Mouse (Mus musculus): ENCODE results near the gene Metap2. TPM values are rescaled to one million over a fixed set of nuclear protein-coding genes. Genes with fewer than 3 reads are reported as not detected.

The Metap2 gene
- polyA plus RNA-seq (2015; fragmentation: Nextera tagmentation; extraction: Ambion mirVana) = 138 and 152 TPM in 2 replicates

- no peak within 1 kb of the TSS for H3K9ac ChIP-seq (ENCODE audit: low read depth, low read length)
- ATAC-seq = no peak
- H3K4me3 ChIP-seq (ENCODE audit: low read length) = no peak within 1 kb of the TSS
- no peaks in the 10 kb centered on the region for H3K27me3 ChIP-seq (replicated peaks; ENCODE audit: control insufficient read depth, insufficient read depth, low read length)
- H3K27ac ChIP-seq (ENCODE audit: low read depth, low read length) = no peak within 1 kb of the TSS
- H3K9me3 ChIP-seq (ENCODE audit: control insufficient read depth, low read length) = no peaks in the 10 kb centered on the region
- no peaks in the 10 kb centered on the region for H3K4me1 ChIP-seq (ENCODE audit: control insufficient read depth, insufficient read depth, low read depth, low read length)
- H3K36me3 ChIP-seq (ENCODE audit: control insufficient read depth, insufficient read depth, low read length) = no peaks in the 10 kb centered on the region
- 58% methylated on average over 7 of the region's 7 CpGs for WGBS
- H3K4me2 ChIP-seq (ENCODE audit: low read length) = no peak within 1 kb of the TSS
These were observed at the start of gene Metap2 for GRCm38 (mm10) chr10:93897043-93897646. Gene Metap2, minus strand, starts transcription at chr10:93897093.

DNA sequence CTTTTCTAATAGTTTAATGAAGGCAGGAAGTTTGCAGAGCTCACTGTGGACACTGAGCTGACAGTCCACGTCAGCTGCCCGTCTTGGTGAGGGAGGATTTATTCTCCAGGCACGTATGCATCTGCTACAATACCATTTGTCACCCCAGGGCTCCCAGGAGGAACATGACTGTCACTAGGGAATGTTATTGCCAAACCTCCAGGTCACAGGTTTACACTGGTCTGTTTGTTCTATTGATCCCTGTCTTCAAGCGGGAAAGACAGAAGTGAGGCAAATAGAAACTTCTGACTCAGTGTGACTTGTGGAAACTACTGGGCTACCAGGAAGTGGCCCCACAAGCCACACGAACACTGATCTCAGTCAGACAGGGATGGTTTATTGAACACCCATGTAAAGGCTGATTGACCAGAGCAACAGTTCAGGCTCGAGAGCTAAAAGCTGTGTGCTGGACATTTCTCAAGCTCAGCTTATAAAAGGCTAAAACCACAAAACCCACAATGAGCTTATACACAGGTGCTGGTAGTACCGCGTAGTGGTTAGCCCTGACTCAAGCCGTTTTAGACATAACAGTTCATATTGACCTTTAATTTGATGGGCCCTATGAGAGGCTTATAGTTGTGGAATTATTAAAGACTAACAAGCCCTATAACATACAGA is 49.1 kb upstream of the Metap2 start:
- Histone ChIP-seq H3K4me1 (ENCODE audit: control insufficient read depth, insufficient read depth, low read depth, low read length) (peaks cover 2% of the 10 kb centered on the region; the same call in 1 of the 2 replicates), H3K9ac (ENCODE audit: low read depth, low read length) (no peak overlapping the region), H3K4me3 (ENCODE audit: low read length) (no peak overlapping the region), H3K4me2 (ENCODE audit: low read length) (no peak overlapping the region), H3K36me3 (ENCODE audit: control insufficient read depth, insufficient read depth, low read length) (no peaks in the 10 kb centered on the region), H3K9me3 (ENCODE audit: control insufficient read depth, low read length) (no peaks in the 10 kb centered on the region), H3K27me3 (replicated peaks; ENCODE audit: control insufficient read depth, insufficient read depth, low read length) (no peaks in the 10 kb centered on the region), H3K27ac (ENCODE audit: low read depth, low read length) (no peak overlapping the region)
- peak; percentile 52 for ATAC-seq
- WGBS = 62% methylated on average over 9 of the region's 9 CpGs

DNA sequence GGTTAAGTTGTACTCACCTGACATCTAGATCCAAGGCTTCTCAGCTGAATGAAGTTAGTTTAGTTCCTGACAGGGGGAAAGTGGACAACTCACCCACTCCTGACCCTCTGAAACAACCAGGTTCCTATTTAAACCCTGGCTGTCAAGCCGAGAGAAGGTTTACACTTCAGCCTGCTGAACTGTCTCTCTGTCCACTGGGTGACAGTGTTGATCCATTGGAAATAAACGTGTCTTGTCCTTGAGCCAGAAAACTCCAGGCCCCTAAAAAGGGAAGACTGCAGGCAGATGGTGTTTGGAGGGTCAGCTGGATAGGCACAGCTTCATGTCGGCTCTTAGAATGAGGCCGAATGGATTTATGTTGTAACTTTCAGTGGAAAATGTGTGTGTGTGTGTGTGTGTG is 48.5 kb upstream of the Metap2 start:
- Histone ChIP-seq H3K36me3 (ENCODE audit: control insufficient read depth, insufficient read depth, low read length) (no peaks in the 10 kb centered on the region), H3K4me1 (ENCODE audit: control insufficient read depth, insufficient read depth, low read depth, low read length) (peaks cover 2% of the 10 kb centered on the region; the same call in 1 of the 2 replicates), H3K9me3 (ENCODE audit: control insufficient read depth, low read length) (no peaks in the 10 kb centered on the region), H3K27ac (ENCODE audit: low read depth, low read length) (no peak overlapping the region), H3K9ac (ENCODE audit: low read depth, low read length) (no peak overlapping the region), H3K27me3 (replicated peaks; ENCODE audit: control insufficient read depth, insufficient read depth, low read length) (no peaks in the 10 kb centered on the region), H3K4me2 (ENCODE audit: low read length) (no peak overlapping the region), H3K4me3 (ENCODE audit: low read length) (no peak overlapping the region)
- 25% methylated on average over 4 of the region's 4 CpGs for WGBS
- peak; percentile 86 for ATAC-seq

DNA sequence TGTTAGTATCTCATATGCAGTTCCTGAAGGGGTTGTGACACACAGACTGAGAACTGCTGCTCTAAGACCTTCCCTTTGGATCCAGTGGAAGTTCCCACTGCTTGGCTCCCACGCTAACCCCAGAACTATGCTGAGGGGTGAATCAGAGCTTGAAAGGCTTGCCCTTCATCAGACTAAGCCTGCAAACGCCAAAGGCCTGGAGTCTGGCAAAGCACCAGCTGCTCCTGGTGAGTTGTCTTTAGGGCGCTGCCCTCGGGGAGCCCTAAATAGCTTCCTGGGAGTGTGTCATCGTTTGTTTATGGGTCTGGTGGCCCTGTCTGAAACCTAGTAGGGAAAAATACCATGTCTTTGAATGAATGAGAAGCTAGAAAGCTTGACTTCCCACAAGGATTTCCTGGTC is 47.3 kb upstream of the Metap2 start:
- H3K4me1 ChIP-seq (ENCODE audit: control insufficient read depth, insufficient read depth, low read depth, low read length) = peaks cover 2% of the 10 kb centered on the region; the same call in 1 of the 2 replicates
- H3K4me3 ChIP-seq (ENCODE audit: low read length) = no peak overlapping the region
- no peak overlapping the region for H3K9ac ChIP-seq (ENCODE audit: low read depth, low read length)
- H3K27me3 ChIP-seq (replicated peaks; ENCODE audit: control insufficient read depth, insufficient read depth, low read length) = no peaks in the 10 kb centered on the region
- H3K36me3 ChIP-seq (ENCODE audit: control insufficient read depth, insufficient read depth, low read length) = no peaks in the 10 kb centered on the region
- no peak overlapping the region for H3K27ac ChIP-seq (ENCODE audit: low read depth, low read length)
- no peaks in the 10 kb centered on the region for H3K9me3 ChIP-seq (ENCODE audit: control insufficient read depth, low read length)
- 35% methylated on average over 5 of the region's 5 CpGs for WGBS
- no peak for ATAC-seq
- no peak overlapping the region for H3K4me2 ChIP-seq (ENCODE audit: low read length)

DNA sequence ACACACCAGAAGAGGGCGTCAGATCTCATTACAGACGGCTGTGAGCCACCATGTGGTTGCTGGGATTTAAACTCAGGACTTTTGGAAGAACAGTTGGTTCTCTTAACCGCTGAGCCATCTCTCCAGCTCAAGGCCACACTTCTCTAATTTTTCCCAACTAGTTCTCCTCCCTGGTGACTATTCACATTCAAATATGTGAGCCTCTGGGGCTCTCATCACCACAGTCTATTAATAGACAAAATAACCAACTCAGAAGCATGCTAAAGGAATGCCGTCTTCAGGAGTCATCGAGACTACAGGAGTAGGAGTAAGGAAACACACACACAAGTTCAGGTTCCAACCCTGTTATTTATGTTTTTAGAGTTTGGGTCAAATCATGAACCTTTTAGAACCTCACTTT is 43.4 kb upstream of the Metap2 start:
- no peaks in the 10 kb centered on the region for H3K27me3 ChIP-seq (replicated peaks; ENCODE audit: control insufficient read depth, insufficient read depth, low read length)
- no peaks in the 10 kb centered on the region for H3K36me3 ChIP-seq (ENCODE audit: control insufficient read depth, insufficient read depth, low read length)
- 82% methylated on average over 5 of the region's 5 CpGs for WGBS
- H3K4me2 ChIP-seq (ENCODE audit: low read length) = no peak overlapping the region
- no peak overlapping the region for H3K9ac ChIP-seq (ENCODE audit: low read depth, low read length)
- peaks cover 2% of the 10 kb centered on the region; the same call in 1 of the 2 replicates for H3K4me1 ChIP-seq (ENCODE audit: control insufficient read depth, insufficient read depth, low read depth, low read length)
- no peak overlapping the region for H3K27ac ChIP-seq (ENCODE audit: low read depth, low read length)
- H3K9me3 ChIP-seq (ENCODE audit: control insufficient read depth, low read length) = no peaks in the 10 kb centered on the region
- H3K4me3 ChIP-seq (ENCODE audit: low read length) = no peak overlapping the region
- no peak for ATAC-seq

GRCm38 (mm10) chr10:93939676-93940075 is 42.8 kb upstream of the Metap2 start:
- Histone ChIP-seq H3K4me2 (ENCODE audit: low read length) (no peak overlapping the region), H3K36me3 (ENCODE audit: control insufficient read depth, insufficient read depth, low read length) (no peaks in the 10 kb centered on the region), H3K4me3 (ENCODE audit: low read length) (no peak overlapping the region), H3K9ac (ENCODE audit: low read depth, low read length) (no peak overlapping the region), H3K4me1 (ENCODE audit: control insufficient read depth, insufficient read depth, low read depth, low read length) (no peaks in the 10 kb centered on the region), H3K27ac (ENCODE audit: low read depth, low read length) (no peak overlapping the region), H3K9me3 (ENCODE audit: control insufficient read depth, low read length) (no peaks in the 10 kb centered on the region), H3K27me3 (replicated peaks; ENCODE audit: control insufficient read depth, insufficient read depth, low read length) (no peaks in the 10 kb centered on the region)
- no peak for ATAC-seq
- WGBS = 88% methylated on average over 8 of the region's 8 CpGs

GRCm38 (mm10) chr10:93938844-93939271 is 42.0 kb upstream of the Metap2 start:
- H3K4me3 ChIP-seq (ENCODE audit: low read length) = no peak overlapping the region
- no peaks in the 10 kb centered on the region for H3K9me3 ChIP-seq (ENCODE audit: control insufficient read depth, low read length)
- no peak overlapping the region for H3K4me2 ChIP-seq (ENCODE audit: low read length)
- H3K9ac ChIP-seq (ENCODE audit: low read depth, low read length) = no peak overlapping the region
- H3K27ac ChIP-seq (ENCODE audit: low read depth, low read length) = no peak overlapping the region
- ATAC-seq = no peak
- no peaks in the 10 kb centered on the region for H3K36me3 ChIP-seq (ENCODE audit: control insufficient read depth, insufficient read depth, low read length)
- no peaks in the 10 kb centered on the region for H3K27me3 ChIP-seq (replicated peaks; ENCODE audit: control insufficient read depth, insufficient read depth, low read length)
- 83% methylated on average over 20 of the region's 20 CpGs for WGBS
- H3K4me1 ChIP-seq (ENCODE audit: control insufficient read depth, insufficient read depth, low read depth, low read length) = no peaks in the 10 kb centered on the region; the same call in 1 of the 2 replicates

GRCm38 (mm10) chr10:93933980-93934379 is 37.1 kb upstream of the Metap2 start:
- Histone ChIP-seq H3K9ac (ENCODE audit: low read depth, low read length) (no peak overlapping the region), H3K4me3 (ENCODE audit: low read length) (no peak overlapping the region), H3K27ac (ENCODE audit: low read depth, low read length) (no peak overlapping the region), H3K4me2 (ENCODE audit: low read length) (no peak overlapping the region; the same call in 1 of the 2 replicates), H3K36me3 (ENCODE audit: control insufficient read depth, insufficient read depth, low read length) (no peaks in the 10 kb centered on the region), H3K9me3 (ENCODE audit: control insufficient read depth, low read length) (no peaks in the 10 kb centered on the region), H3K4me1 (ENCODE audit: control insufficient read depth, insufficient read depth, low read depth, low read length) (no peaks in the 10 kb centered on the region; the same call in 1 of the 2 replicates), H3K27me3 (replicated peaks; ENCODE audit: control insufficient read depth, insufficient read depth, low read length) (no peaks in the 10 kb centered on the region)
- peak; percentile 79 for ATAC-seq
- WGBS = 45% methylated on average over 9 of the region's 9 CpGs

- no peaks in the 10 kb centered on the region for H3K36me3 ChIP-seq (ENCODE audit: control insufficient read depth, insufficient read depth, low read length)
- H3K4me1 ChIP-seq (ENCODE audit: control insufficient read depth, insufficient read depth, low read depth, low read length) = no peaks in the 10 kb centered on the region; the same call in 1 of the 2 replicates
- no peak overlapping the region for H3K27ac ChIP-seq (ENCODE audit: low read depth, low read length)
- H3K4me3 ChIP-seq (ENCODE audit: low read length) = no peak overlapping the region
- WGBS = 78% methylated on average over 5 of the region's 5 CpGs
- ATAC-seq = no peak
- H3K4me2 ChIP-seq (ENCODE audit: low read length) = no peak overlapping the region
- no peak overlapping the region for H3K9ac ChIP-seq (ENCODE audit: low read depth, low read length)
- H3K27me3 ChIP-seq (replicated peaks; ENCODE audit: control insufficient read depth, insufficient read depth, low read length) = no peaks in the 10 kb centered on the region
- no peaks in the 10 kb centered on the region for H3K9me3 ChIP-seq (ENCODE audit: control insufficient read depth, low read length)
These were observed 36.0 kb upstream of the Metap2 start for GRCm38 (mm10) chr10:93932861-93933260.

Measured in hindbrain, embryonic 16.5 days (tissue).